Mouse (Mus musculus) activated CD4-positive, CD25-positive, alpha-beta regulatory T cell, adult 9 weeks (primary cell): Measurements from ENCODE around the gene Spi1. TPM values are rescaled to one million over a fixed set of nuclear protein-coding genes. Genes with fewer than 3 reads are reported as not detected.

ENCODE experiments used
- polyA plus RNA-seq: library from polyadenylated mRNA; unstranded; fragments of 100-300 nt; shearing (Covaris generic); gene quantifications from one replicate; pipeline ENCODE4 v1.2.1, GENCODE M21; 2017

Spi1 gene
- polyA plus RNA-seq, result 1.2 TPM

DNA sequence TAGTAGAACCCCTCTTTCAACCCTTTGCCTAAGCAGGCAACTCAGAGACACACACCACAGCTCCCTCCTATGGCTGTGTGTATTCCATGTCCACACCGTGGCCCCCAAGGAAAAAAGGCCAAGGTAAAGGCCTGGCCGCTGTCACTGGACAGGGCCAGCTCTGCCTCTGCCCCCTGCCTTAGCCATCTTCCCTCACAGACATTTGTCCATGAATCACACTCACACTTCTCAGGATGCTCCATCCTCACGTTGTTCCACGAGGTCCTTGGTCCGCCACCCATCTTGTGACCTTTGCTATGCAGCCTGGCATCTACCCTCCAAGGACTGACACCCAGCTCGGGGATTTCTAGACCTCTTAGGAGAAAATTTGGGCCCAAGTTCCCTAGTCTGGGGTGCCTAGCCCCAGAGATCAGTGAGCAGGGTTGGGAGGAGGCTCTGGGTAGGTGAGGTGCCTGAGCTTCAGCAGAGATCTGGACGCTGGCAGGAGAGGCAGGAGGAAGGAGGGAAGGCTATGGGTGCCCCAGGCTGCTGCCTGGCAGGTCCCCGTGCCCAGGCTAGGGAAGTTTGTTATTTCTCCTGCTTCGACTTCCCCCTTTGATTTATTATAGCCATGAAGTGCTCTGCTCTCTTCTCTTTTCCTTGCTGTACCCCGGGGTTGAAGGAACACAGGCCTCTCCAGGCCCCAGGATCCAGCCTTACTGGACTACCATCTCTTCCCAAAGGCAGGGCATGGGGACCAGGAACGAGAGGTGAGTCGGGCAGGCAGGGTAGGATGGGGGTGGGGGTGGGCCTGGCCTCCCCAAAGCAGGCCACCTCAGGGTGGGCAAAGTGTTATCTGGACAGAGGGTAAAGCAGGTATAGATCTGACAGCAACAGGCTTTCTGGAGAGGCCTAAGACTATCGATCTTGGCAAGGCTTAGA is at the start of gene Spi1:
Gene Spi1, plus strand, starts transcription at position 616 of the 921 bp plus-strand sequence.

DNA sequence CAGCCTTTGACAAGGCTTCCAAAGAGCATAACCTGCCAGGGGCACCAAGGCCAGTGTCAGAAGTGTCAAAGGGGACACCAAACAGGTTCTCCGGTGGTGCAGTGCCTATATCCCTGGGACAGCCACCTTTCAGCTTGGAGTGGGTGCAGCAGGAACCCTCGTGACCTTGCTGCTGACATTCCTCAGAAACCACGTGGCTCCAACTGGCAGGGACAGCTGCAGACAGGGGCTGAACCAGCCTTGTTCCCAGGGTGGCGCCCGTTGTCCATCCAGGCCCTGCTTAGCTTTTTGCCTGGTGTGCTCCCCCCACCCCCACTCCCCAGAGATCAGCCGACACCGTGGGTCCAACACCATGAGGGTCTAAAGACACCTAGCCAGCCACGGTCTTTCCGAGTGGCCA is 46.8 kb upstream of the Spi1 start, which contains the start of gene Rapsn:
Gene Rapsn, plus strand, starts transcription at position 236 of the 400 bp plus-strand sequence.

DNA sequence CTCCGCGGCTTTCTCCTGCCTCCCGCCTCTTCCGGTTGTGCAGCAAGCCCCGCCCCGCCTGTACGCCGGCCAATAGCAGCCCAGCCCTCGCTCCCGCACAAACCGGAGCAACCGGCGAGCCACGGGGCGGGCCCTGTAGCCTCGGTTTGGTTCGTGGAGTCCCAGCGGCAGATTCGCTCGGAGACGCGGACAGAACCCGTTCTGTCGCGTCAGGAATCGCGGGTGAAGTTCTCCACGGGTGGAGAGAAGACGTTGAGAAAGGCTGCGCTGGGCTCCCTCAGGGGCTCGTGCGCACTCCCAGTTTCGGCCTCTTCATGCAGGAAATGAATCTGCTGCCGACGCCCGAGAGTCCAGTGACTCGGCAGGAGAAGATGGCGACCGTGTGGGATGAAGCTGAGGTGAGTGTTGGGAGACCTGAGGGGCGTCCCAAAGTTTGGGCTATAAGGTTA is 28.2 kb upstream of the Spi1 start, which contains the start of gene Psmc3:
Gene Psmc3, plus strand, starts transcription at position 76 of the 449 bp plus-strand sequence.

DNA sequence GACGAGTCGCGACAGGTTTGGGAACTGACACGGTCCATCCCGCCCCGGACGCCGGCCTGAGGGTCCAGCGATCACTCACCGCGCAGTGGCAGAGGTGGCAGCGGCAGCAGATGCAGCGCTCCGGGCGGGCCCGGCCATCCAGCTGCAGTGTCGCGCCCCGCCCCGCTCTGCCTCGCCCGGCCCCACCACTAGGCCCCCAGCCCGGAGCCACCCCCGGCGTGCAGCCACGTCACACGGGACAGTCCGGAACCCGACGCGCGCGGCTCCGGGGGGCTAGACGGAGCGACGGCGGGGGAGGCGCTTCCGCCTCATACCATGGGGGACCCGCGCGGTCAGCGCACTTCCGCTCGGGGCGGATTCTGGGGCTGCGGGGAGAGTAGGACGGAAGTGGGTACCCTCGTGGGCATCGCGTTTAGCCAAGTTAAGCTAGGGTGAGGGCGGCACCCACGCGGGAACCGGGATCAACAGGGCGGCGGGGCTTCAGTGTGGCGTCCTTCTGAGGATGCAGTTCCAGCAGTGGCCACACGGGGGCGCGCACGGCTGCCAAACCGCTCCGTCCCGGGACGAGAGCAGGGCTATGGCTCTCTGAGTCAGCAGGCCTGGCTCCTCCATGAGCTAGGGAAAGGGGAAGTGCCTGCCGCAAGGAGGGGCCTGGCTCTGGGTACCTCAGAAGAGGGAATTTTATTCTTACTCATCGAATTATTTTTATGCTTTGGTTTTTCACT is 12.0 kb upstream of the Spi1 start, which contains the start of gene Slc39a13:
Gene Slc39a13, minus strand, starts transcription at position 342 of the 725 bp plus-strand sequence.

DNA sequence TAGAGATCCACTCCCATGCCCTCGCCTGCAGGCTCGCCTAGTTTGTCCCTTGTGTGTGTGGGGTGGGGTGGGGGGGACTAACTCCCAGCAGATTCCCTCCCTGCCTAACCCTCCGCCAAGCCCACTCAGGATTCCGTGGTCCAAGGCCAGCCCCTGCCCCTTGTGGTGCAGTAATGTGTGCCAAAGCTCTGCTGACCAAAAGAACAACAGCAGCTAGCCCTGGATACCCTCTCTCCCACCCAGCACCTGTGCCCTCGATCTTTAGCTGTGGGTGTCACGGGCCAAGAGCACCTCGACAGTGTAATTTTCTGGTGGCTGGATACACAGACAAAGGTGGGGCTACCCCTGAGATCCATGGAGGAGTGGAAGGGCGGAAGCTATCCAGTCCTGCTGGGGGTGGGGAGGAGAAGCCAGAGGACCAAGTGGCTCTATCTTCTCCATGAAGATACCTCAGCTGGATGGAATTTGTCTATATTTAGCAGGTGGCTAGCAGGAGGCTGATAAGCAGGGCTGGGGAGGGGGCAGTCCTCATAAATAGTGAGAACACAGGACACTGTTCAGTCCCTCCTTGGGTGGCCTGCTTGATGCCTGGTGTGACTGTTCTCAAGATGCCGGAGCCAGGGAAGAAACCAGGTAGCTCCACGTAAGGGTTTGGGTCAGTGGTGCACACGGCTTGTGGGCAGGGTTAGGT is 35.5 kb downstream of the Spi1 start, which contains the start of gene Mybpc3:
Gene Mybpc3, plus strand, starts transcription at position 560 of the 691 bp plus-strand sequence.

Other genes starting within 250 kb of the Spi1 start
- gene Mtch2, start 235.2 kb upstream of the Spi1 start, polyA plus RNA-seq, result 149 TPM
- gene C1qtnf4, start 196.5 kb upstream of the Spi1 start, polyA plus RNA-seq, result 1.3 TPM
- 48.9 TPM for gene Kbtbd4, start 177.7 kb upstream of the Spi1 start, polyA plus RNA-seq
- 159 TPM for gene Ndufs3, start 177.6 kb upstream of the Spi1 start, polyA plus RNA-seq
- 48.3 TPM for gene Celf1, start 142.0 kb upstream of the Spi1 start, polyA plus RNA-seq
- 6.2 TPM for gene Rapsn, start 46.8 kb upstream of the Spi1 start, polyA plus RNA-seq
- 282 TPM for gene Psmc3, start 28.4 kb upstream of the Spi1 start, polyA plus RNA-seq
- 36.3 TPM for gene Slc39a13, start 12.0 kb upstream of the Spi1 start, polyA plus RNA-seq
- gene Mybpc3, start 35.8 kb downstream of the Spi1 start, polyA plus RNA-seq, result not detected
- 132 TPM for gene Madd, start 101.4 kb downstream of the Spi1 start, polyA plus RNA-seq
- gene Nr1h3, start 120.4 kb downstream of the Spi1 start, polyA plus RNA-seq, result 1.9 TPM
- gene Acp2, start 120.5 kb downstream of the Spi1 start, polyA plus RNA-seq, result 21.2 TPM
- gene Ddb2, start 154.6 kb downstream of the Spi1 start, polyA plus RNA-seq, result 88.7 TPM
- gene Pacsin3, start 173.6 kb downstream of the Spi1 start, polyA plus RNA-seq, result 0.46 TPM
- 127 TPM for gene Arfgap2, start 182.6 kb downstream of the Spi1 start, polyA plus RNA-seq